Mouse (Mus musculus) cortical plate, adult 2 months (tissue): Measurements from ENCODE around the gene Pou6f1. TPM values are rescaled to one million over a fixed set of nuclear protein-coding genes. Genes with fewer than 3 reads are reported as not detected.
A peak's percentile ranks its signal among the peaks of the same experiment; 100 is the strongest.

Experiments
- H3K27ac ChIP-seq: fragments of 200-500 bp; 2 replicates; pipeline ENCODE4 v1.5.1; 2012; ENCODE audit warnings: low read length, control low read depth, inconsistent platforms; ENCODE audit not compliant: insufficient read depth
- H3K4me1 ChIP-seq: fragments of 200-500 bp; 2 replicates; pipeline ENCODE4 v1.6.1; 2011; ENCODE audit warnings: low read length; ENCODE audit not compliant: control insufficient read depth, insufficient read depth
- H3K4me3 ChIP-seq: fragments of 200-500 bp; 2 replicates; pipeline ENCODE4 v1.5.1; 2011; ENCODE audit warnings: mild to moderate bottlenecking, low read length, control low read depth; ENCODE audit not compliant: insufficient read depth
- CTCF ChIP-seq: fragments of 200-500 bp; IDR thresholded peaks from 2 replicates; pipeline ENCODE4 v1.5.1; 2011; ENCODE audit warnings: mild to moderate bottlenecking, control low read depth, low read length; ENCODE audit not compliant: insufficient read depth; ENCODE audit errors: extremely low read depth
- POLR2A ChIP-seq: fragments of 200-500 bp; IDR thresholded peaks from 2 replicates; pipeline ENCODE4 v1.6.1; 2011; ENCODE audit warnings: mild to moderate bottlenecking, low read length, control low read depth; ENCODE audit not compliant: insufficient read depth; ENCODE audit errors: extremely low read depth
- polyA plus RNA-seq: library from polyadenylated mRNA; depleted of rRNA; stranded (reverse); fragments of >200 nt; gene quantifications from 2 replicates; pipeline ENCODE4 v1.2.3, GENCODE M21; 2012; rRNA removed

The Pou6f1 gene
- 120 and 132 TPM in 2 replicates for polyA plus RNA-seq

DNA sequence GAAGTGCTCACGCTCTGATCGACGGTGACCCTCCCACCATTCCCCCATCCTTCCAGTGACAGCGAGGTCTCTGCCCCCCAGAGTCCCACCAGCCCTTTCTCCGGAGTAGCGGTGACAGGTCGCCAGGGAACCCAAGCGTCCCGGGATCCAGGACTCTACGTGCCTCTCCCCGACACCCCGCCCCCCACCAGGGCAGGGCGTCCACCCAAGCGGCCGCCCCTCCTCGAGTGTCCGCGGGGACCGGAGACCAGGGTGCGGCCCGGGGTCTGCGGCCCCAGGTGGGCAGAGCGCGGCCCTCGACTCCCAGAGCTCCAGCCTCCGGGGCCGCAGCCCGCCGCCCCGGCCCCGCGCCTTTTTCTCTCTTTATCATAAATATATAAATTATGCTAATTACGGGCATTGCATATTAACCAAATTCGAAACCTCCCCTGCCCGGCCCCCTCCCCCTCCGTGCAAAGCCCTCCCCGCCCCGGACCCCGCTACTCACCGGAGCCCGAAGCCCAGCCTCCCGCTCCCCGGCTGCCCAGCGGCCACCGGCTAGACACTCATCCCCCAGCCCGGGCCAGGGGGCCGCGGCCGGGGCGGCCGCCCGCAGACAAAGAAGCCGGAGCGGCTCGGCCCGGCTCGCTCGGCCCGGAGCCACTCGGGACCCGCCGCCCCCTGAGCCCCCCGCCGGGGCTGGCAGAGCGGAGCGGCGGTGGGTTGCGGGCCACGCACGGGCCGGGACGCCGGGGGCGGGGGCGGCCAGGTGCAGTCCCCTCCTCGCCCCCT, at the start of gene Pou6f1:
TSS of gene Pou6f1 (minus strand) at position 709 of the 771 bp plus-strand sequence.
- TF ChIP-seq POLR2A (no peak), CTCF (no peak)
- Histone ChIP-seq H3K27ac (peak within 1 kb of the TSS; percentile 80), H3K4me3 (peak within 1 kb of the TSS; percentile 99), H3K4me1 (no peaks in the 10 kb centered on the region)

DNA sequence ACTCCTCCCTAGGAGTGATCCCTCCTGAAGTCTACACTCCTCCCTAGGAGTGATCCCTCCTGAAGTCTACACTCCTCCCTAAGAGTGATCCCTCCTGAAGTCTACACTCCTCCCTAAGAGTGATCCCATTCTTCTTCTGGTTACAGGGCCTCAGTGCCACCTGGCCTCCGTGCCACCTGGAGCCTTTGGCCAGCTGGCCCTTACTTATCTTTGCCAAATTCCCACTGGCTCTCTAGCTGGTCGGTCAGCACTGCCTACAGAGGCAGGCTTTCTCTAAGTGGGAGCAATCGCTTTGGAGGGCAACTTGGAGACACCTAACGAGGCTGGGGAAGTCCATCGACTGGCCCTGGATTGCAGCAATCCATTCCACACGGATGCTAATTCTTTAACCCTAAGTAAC, 46.4 kb upstream of the Pou6f1 start:
- no peaks in the 10 kb centered on the region for H3K4me1 ChIP-seq
- H3K27ac ChIP-seq, result no peak overlapping the region
- TF ChIP-seq CTCF (no peak), POLR2A (no peak)
- H3K4me3 ChIP-seq, result no peak overlapping the region

DNA sequence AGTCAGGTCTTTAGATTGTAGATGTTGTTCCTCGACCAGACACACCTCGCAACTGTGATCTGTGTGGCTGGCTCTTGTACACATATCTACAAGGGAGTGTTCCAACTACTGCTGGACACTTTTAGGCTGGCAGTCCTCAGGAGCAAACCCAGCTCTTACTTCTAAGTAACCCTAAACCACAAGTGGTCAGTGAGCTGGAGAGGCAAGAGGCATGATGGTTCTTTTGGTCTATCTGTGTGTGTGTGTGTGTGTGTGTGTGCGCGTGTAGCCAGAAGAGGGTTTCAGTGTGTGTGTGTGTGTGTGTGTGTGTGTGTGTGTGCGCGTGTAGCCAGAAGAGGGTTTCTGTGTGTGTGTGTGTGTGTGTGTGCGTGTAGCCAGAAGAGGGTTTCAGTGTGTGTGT, 42.7 kb upstream of the Pou6f1 start:
- H3K4me3 ChIP-seq, result no peak overlapping the region
- H3K27ac ChIP-seq, result no peak overlapping the region
- H3K4me1 ChIP-seq, result no peaks in the 10 kb centered on the region
- TF ChIP-seq POLR2A (no peak), CTCF (no peak)

DNA sequence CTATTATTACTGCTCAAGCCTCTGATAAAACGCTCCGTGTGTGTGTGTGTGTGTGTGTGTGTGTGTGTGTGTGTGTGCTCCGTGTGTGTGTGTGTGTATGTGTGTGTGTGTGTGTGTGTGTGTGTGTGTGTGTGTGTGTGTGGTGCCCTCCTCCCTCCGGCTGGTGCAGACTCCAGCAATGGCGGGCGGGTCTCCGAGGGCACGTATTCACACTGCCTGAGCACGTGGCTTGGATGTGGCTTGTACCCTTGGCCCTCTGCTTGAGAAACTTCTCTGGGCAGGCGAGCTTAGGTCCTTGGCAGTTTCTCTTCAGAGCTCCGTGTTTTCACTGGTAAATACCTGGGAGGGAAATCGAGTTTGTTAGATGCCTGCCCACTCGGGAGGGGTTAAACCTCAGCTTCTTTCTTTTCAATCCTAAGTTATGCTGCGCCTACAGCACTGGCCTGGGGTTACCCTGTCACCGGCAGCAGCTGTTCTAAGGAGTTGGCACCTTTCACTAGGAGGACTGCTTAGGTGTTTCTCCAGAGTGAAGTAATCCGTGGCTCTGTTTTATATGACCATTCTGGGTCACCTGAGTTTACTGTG, 41.5 kb upstream of the Pou6f1 start:
- H3K4me1 ChIP-seq, result peaks cover 2% of the 10 kb centered on the region; the same call in 1 of the 2 replicates
- no peak overlapping the region for H3K27ac ChIP-seq
- H3K4me3 ChIP-seq, result no peak overlapping the region
- no peak for TF ChIP-seq POLR2A
- TF ChIP-seq CTCF, result no peak

DNA sequence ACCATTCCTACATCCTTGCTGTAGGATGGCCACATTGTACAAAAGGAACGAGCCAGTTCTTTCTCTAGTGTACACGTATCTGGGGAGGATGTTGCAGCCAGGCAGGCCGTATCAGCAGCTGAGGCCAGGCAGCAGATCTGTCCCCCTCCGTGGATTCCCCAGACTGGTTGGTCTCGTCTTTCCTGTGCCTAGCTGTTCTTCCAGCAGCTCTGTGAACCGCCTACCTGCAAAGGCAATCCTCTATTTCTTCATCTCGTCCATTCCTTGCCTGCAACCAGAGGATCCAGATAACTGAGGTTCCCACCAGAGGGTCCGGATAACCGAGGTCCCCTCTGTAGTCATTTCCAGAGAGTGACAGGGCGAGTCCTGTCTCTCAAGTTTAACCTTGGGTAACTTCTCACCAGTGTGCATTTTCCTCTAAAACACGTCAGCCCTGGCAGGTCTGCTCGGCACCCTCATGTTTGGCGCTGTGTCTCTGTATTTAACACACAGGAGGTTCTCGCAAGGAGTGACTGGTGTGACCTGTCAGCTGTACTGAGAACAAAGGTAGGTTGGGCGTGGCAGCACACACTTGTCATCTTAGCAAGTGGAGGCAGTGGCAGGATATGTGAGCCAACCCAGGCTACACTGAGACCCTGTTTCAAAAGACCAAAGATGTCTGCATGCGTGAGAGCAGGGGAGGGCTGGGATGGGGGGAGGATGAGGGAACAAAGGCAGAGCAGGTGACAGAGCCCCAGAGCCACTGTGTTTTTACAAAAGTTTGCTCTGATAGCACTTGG, 40.4 kb upstream of the Pou6f1 start:
- no peak overlapping the region for H3K4me3 ChIP-seq
- no peak overlapping the region for H3K27ac ChIP-seq
- TF ChIP-seq POLR2A (no peak), CTCF (no peak)
- peaks cover 2% of the 10 kb centered on the region; the same call in 1 of the 2 replicates for H3K4me1 ChIP-seq

DNA sequence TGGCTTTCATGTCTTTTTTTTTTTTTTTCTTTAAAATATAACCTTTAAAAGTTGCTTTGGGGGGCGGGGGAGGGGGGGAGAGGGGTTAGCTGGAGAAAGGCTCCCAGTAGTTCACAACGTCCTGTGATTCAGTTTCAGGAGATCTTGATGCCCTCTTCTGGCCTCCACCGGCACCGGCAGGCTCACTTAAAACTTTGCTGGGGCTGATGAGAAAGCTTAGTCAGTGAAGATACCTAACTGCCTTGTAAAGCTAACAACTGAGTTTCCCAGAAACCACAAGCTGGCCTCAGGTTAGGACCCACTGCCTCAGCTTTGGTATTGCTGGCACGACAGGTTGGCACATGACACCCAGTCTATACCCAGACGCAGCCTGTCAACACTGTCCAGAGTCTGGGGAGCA, 37.9 kb upstream of the Pou6f1 start:
- TF ChIP-seq POLR2A, result no peak
- TF ChIP-seq CTCF, result peak; percentile 27; the same call in 1 of the 2 replicates
- Histone ChIP-seq H3K27ac (no peak overlapping the region), H3K4me1 (peaks cover 2% of the 10 kb centered on the region; the same call in 1 of the 2 replicates), H3K4me3 (no peak overlapping the region)

DNA sequence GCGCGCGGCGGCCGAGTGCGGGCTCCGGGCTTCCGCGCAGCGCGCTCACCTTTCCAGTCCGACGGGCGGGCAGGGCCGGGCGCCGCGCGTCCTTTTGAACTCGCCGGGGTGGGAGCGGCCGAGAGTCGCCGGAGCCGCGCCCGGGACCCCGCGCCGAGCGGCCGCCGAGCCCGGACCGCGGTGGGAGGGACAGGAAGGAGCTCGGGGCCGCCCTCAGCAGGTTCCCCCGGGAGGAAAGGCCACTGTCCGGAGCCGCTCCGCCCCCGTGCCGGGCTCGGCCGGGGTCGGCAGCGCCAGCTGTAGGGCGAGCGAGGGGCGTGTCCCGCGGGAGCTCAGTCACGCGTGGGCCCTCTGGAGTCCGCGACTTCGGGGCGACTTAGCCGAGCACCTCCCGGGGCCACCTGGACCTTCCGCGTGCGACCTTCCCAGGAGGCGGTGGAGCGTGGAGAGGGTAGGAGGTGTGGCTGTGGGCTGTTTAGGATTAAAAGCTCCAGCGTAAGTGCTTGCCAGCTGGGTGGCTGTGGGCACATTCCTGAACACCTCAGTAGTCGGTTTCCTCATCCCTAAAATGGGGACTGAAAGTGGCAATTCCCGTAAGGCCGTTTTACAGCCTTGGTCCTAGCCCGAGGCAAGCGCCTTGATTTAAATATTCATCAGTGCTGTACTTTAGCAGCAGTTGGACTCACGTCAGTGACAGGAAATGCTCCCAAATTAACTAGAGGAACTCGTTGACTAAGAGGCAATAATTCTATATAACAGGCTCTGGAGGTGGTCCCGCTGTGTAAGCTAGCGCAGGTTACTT, 37.1 kb upstream of the Pou6f1 start, which contains the start of gene Smagp:
TSS of gene Smagp (minus strand) at position 241 of the 802 bp plus-strand sequence.
- TF ChIP-seq POLR2A (no peak), CTCF (no peak)
- H3K4me3 ChIP-seq, result peak within 1 kb of the TSS; percentile 30; the same call in 1 of the 2 replicates
- H3K4me1 ChIP-seq, result peaks cover 2% of the 10 kb centered on the region; the same call in 1 of the 2 replicates
- no peak within 1 kb of the TSS; the same call in 1 of the 2 replicates for H3K27ac ChIP-seq

DNA sequence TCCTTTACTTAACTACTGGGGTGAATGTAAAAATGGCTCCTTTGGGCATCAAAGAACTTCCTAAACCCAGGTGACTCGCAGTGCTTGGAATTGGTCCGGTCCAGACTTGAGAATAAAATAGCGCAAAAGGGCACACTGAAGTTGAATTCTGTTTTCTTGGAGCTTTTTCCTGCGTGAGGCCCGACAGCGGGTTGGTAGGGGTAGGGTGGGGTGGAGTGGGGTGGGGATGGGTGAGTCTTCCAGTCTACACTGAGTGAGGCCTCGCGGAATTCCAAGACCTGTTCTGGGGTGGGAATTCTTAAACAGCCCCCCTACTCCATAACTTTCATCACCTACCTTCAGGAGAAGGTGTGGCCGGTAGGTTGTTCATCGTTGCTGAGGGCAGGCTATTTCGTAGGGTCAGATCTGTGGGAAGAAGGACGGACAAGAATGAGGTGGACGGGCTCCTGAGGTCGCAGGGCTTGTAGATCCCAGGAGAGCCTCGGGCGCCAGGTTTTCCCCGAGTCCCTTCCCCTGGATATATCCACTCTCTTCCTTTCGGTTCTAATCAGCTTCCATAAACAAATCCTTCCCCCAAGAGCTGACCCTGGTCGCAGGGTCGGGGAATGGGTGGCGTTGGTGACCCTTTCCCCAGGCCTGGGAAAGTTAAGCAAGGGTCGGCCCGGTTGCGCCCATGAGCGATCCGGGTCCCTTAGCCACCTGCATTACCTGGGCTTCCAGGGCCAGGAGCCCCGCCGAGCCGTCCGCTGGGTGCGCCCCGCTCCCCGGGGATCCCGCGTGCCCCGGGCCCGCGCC, 36.3 kb upstream of the Pou6f1 start:
- TF ChIP-seq CTCF, result no peak
- Histone ChIP-seq H3K27ac (no peak overlapping the region), H3K4me1 (peaks cover 2% of the 10 kb centered on the region; the same call in 1 of the 2 replicates), H3K4me3 (peak overlapping the region; percentile 29; the same call in 1 of the 2 replicates)
